Mouse (Mus musculus): ENCODE measurements around the gene Aldh2. TPM values are rescaled to one million over a fixed set of nuclear protein-coding genes. Genes with fewer than 3 reads are reported as not detected.
A peak's percentile ranks its signal among the peaks of the same experiment; 100 is the strongest.

Aldh2 gene
- polyA plus RNA-seq, 1 experiment from 2014 or later = 53.3 TPM

- Histone ChIP-seq H3K4me1 (ENCODE audit: control insufficient read depth, insufficient read depth, low read length) (peaks cover 15% of the 10 kb centered on the region), H3K27ac (ENCODE audit: low read depth, low read length) (peak within 1 kb of the TSS; percentile 93), H3K4me3 (ENCODE audit: low read depth, low read length) (peak within 1 kb of the TSS; percentile 100), H3K4me2 (peak within 1 kb of the TSS; percentile 89), H3K9me3 (ENCODE audit: control insufficient read depth, low read length) (no peaks in the 10 kb centered on the region), H3K36me3 (ENCODE audit: control insufficient read depth, insufficient read depth, low read length) (no peaks in the 10 kb centered on the region), H3K27me3 (ENCODE audit: control insufficient read depth, insufficient read depth, low read length) (no peaks in the 10 kb centered on the region), H3K9ac (ENCODE audit: low read length) (peak within 1 kb of the TSS; percentile 98)
- 2% methylated on average over 44 of the region's 97 CpGs for WGBS
- DNase-seq (ENCODE audit: low spot score, missing footprints) (peak; percentile 93), ATAC-seq (ENCODE audit: low FRiP score) (peak; percentile 69; the same call in 1 of the 2 replicates)
Measured at GRCm38 (mm10) chr5:121544910-121545792, 48.5 kb downstream of the Aldh2 start, which contains the start of the genes Adam1a and Gm42878. Adam1a (minus strand) TSS chr5:121545482. Gm42878 (minus strand) TSS chr5:121545482.

- H3K36me3 ChIP-seq (ENCODE audit: control insufficient read depth, insufficient read depth, low read length) = no peaks in the 10 kb centered on the region
- DNase-seq (ENCODE audit: low spot score, missing footprints) (no peak), ATAC-seq (ENCODE audit: low FRiP score) (no peak)
- no peak overlapping the region for H3K27ac ChIP-seq (ENCODE audit: low read depth, low read length)
- no peak overlapping the region for H3K4me2 ChIP-seq
- H3K4me1 ChIP-seq (ENCODE audit: control insufficient read depth, insufficient read depth, low read length) = peaks cover 15% of the 10 kb centered on the region
- 80% methylated on average over 3 of the region's 3 CpGs for WGBS
- no peaks in the 10 kb centered on the region for H3K9me3 ChIP-seq (ENCODE audit: control insufficient read depth, low read length)
- H3K27me3 ChIP-seq (ENCODE audit: control insufficient read depth, insufficient read depth, low read length) = no peaks in the 10 kb centered on the region
- no peak overlapping the region for H3K4me3 ChIP-seq (ENCODE audit: low read depth, low read length)
- no peak overlapping the region for H3K9ac ChIP-seq (ENCODE audit: low read length)
Measured at GRCm38 (mm10) chr5:121543370-121543769, 50.3 kb downstream of the Aldh2 start.

GRCm38 (mm10) chr5:121541235-121541634, 52.4 kb downstream of the Aldh2 start:
- 92% methylated on average over 7 of the region's 7 CpGs for WGBS
- no peak for DNase-seq (ENCODE audit: low spot score, missing footprints)
- H3K36me3 ChIP-seq (ENCODE audit: control insufficient read depth, insufficient read depth, low read length) = no peaks in the 10 kb centered on the region

GRCm38 (mm10) chr5:121540066-121540465, 53.6 kb downstream of the Aldh2 start:
- WGBS = 95% methylated on average over 5 of the region's 5 CpGs
- ATAC-seq (ENCODE audit: low FRiP score) = no peak
- H3K27ac ChIP-seq (ENCODE audit: low read depth, low read length) = no peak overlapping the region
- H3K4me2 ChIP-seq = no peak overlapping the region
- no peak overlapping the region for H3K4me3 ChIP-seq (ENCODE audit: low read depth, low read length)
- no peaks in the 10 kb centered on the region for H3K9me3 ChIP-seq (ENCODE audit: control insufficient read depth, low read length)
- peaks cover 4% of the 10 kb centered on the region for H3K36me3 ChIP-seq (ENCODE audit: control insufficient read depth, insufficient read depth, low read length)
- no peaks in the 10 kb centered on the region for H3K27me3 ChIP-seq (ENCODE audit: control insufficient read depth, insufficient read depth, low read length)
- no peak overlapping the region for H3K9ac ChIP-seq (ENCODE audit: low read length)
- H3K4me1 ChIP-seq (ENCODE audit: control insufficient read depth, insufficient read depth, low read length) = peaks cover 11% of the 10 kb centered on the region
- DNase-seq (ENCODE audit: low spot score, missing footprints) = no peak

More at GRCm38 (mm10) chr5:121541235-121541634, 52.4 kb downstream of the Aldh2 start:
- H3K4me1 ChIP-seq (ENCODE audit: control insufficient read depth, insufficient read depth, low read length) = peaks cover 11% of the 10 kb centered on the region
- no peaks in the 10 kb centered on the region for H3K9me3 ChIP-seq (ENCODE audit: control insufficient read depth, low read length)
- no peak for ATAC-seq (ENCODE audit: low FRiP score)
- no peak overlapping the region for H3K4me3 ChIP-seq (ENCODE audit: low read depth, low read length)
- H3K9ac ChIP-seq (ENCODE audit: low read length) = no peak overlapping the region
- H3K27me3 ChIP-seq (ENCODE audit: control insufficient read depth, insufficient read depth, low read length) = no peaks in the 10 kb centered on the region
- no peak overlapping the region for H3K4me2 ChIP-seq
- H3K27ac ChIP-seq (ENCODE audit: low read depth, low read length) = no peak overlapping the region

DNA sequence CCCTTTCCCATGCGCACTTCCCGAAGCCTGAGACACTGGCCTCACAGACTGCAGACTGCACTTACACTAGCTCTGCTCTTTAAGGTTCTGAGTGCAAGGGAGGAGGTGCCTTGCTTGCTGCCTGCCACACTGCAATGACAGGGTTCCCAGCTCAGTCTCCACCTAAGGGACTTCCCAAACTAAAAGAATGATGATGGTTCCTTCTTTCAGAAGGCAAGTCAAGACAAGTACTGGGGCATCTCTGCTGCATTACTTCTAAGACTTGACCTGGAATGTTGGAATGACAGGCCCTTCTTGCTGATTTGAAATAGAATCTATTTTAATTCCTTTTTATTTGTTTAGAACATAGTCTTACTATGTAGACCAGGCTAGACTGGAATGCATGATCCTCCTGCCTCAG, 56.0 kb downstream of the Aldh2 start:
- H3K9ac ChIP-seq (ENCODE audit: low read length) = no peak overlapping the region
- H3K27ac ChIP-seq (ENCODE audit: low read depth, low read length) = no peak overlapping the region
- WGBS = 98% methylated on average over 2 of the region's 2 CpGs
- no peaks in the 10 kb centered on the region for H3K4me1 ChIP-seq (ENCODE audit: control insufficient read depth, insufficient read depth, low read length)
- ATAC-seq (ENCODE audit: low FRiP score) (no peak), DNase-seq (ENCODE audit: low spot score, missing footprints) (no peak)
- H3K36me3 ChIP-seq (ENCODE audit: control insufficient read depth, insufficient read depth, low read length) = peaks cover 17% of the 10 kb centered on the region
- H3K27me3 ChIP-seq (ENCODE audit: control insufficient read depth, insufficient read depth, low read length) = no peaks in the 10 kb centered on the region
- H3K4me3 ChIP-seq (ENCODE audit: low read depth, low read length) = no peak overlapping the region
- H3K9me3 ChIP-seq (ENCODE audit: control insufficient read depth, low read length) = no peaks in the 10 kb centered on the region
- H3K4me2 ChIP-seq = no peak overlapping the region

DNA sequence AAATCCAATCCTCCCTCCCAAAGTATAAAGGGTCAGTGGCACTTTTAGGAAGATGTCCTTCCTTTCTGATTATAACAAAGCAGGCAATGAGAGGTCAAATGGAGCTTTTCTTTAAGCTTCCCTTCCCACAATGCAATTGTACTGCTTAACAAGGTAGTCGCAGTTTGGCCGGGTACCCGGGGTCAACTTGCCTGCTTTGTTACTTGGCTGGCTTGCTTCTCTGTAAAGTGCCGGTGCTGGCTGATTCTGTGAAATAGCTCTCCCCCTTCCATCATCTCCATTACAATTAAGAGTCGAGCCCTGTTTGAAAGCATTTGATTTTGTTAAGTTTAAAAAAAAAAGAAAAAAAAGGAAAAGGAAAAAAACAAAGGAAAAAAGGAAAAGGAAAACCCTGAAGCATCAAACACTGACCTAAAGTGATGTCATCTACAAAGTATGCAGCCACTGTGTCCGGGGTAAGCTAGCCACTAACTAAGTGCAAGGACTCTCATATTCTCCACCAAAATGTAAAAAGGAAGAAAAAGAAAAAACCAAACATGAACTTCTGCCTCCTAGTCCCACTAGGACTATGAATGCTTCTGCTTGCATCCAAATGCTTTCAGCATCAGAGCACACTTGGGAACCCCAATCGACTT, 56.6 kb downstream of the Aldh2 start:
- Histone ChIP-seq H3K4me1 (ENCODE audit: control insufficient read depth, insufficient read depth, low read length) (no peaks in the 10 kb centered on the region), H3K4me3 (ENCODE audit: low read depth, low read length) (no peak overlapping the region), H3K9ac (ENCODE audit: low read length) (no peak overlapping the region), H3K27me3 (ENCODE audit: control insufficient read depth, insufficient read depth, low read length) (no peaks in the 10 kb centered on the region), H3K36me3 (ENCODE audit: control insufficient read depth, insufficient read depth, low read length) (peaks cover 21% of the 10 kb centered on the region), H3K4me2 (no peak overlapping the region), H3K27ac (ENCODE audit: low read depth, low read length) (no peak overlapping the region), H3K9me3 (ENCODE audit: control insufficient read depth, low read length) (no peaks in the 10 kb centered on the region)
- DNase-seq (ENCODE audit: low spot score, missing footprints) (no peak), ATAC-seq (ENCODE audit: low FRiP score) (no peak)
- WGBS = 72% methylated on average over 7 of the region's 7 CpGs

- ATAC-seq (ENCODE audit: low FRiP score) (no peak), DNase-seq (ENCODE audit: low spot score, missing footprints) (no peak)
- no peaks in the 10 kb centered on the region for H3K9me3 ChIP-seq (ENCODE audit: control insufficient read depth, low read length)
- H3K9ac ChIP-seq (ENCODE audit: low read length) = no peak overlapping the region
- peaks cover 32% of the 10 kb centered on the region for H3K36me3 ChIP-seq (ENCODE audit: control insufficient read depth, insufficient read depth, low read length)
- no peaks in the 10 kb centered on the region for H3K4me1 ChIP-seq (ENCODE audit: control insufficient read depth, insufficient read depth, low read length)
- H3K4me2 ChIP-seq = no peak overlapping the region
- no peak overlapping the region for H3K4me3 ChIP-seq (ENCODE audit: low read depth, low read length)
- H3K27ac ChIP-seq (ENCODE audit: low read depth, low read length) = no peak overlapping the region
- no peaks in the 10 kb centered on the region for H3K27me3 ChIP-seq (ENCODE audit: control insufficient read depth, insufficient read depth, low read length)
- 97% methylated on average over 3 of the region's 3 CpGs for WGBS
Measured at GRCm38 (mm10) chr5:121535116-121535515, 58.5 kb downstream of the Aldh2 start.

DNA sequence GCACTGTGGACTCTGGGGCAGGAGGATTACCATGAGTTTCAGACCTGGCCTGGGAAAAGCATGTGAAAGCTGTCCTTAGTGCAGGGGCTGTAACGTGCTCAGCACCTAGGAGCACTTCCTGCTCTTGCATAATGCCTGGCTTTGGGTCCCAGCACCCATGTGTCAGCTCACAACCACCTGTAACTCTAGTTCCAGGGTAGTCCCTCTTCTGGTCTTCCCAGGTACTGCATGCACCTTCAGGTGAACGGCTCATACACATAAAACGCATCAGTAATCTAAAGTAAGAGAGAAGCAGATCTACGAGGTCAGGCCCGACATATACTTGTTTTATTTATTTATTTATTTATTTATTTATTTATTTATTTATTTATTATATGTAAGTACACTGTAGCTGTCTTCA, 59.1 kb downstream of the Aldh2 start:
- H3K4me2 ChIP-seq = no peak overlapping the region
- 94% methylated on average over 5 of the region's 5 CpGs for WGBS
- H3K27me3 ChIP-seq (ENCODE audit: control insufficient read depth, insufficient read depth, low read length) = no peaks in the 10 kb centered on the region
- H3K4me1 ChIP-seq (ENCODE audit: control insufficient read depth, insufficient read depth, low read length) = no peaks in the 10 kb centered on the region
- H3K27ac ChIP-seq (ENCODE audit: low read depth, low read length) = no peak overlapping the region
- ATAC-seq (ENCODE audit: low FRiP score) (no peak), DNase-seq (ENCODE audit: low spot score, missing footprints) (no peak)
- no peak overlapping the region for H3K9ac ChIP-seq (ENCODE audit: low read length)
- H3K36me3 ChIP-seq (ENCODE audit: control insufficient read depth, insufficient read depth, low read length) = peaks cover 34% of the 10 kb centered on the region
- no peak overlapping the region for H3K4me3 ChIP-seq (ENCODE audit: low read depth, low read length)
- H3K9me3 ChIP-seq (ENCODE audit: control insufficient read depth, low read length) = no peaks in the 10 kb centered on the region

- 83% methylated on average over 8 of the region's 8 CpGs for WGBS
- Histone ChIP-seq H3K4me3 (ENCODE audit: low read depth, low read length) (no peak overlapping the region), H3K9ac (ENCODE audit: low read length) (no peak overlapping the region), H3K36me3 (ENCODE audit: control insufficient read depth, insufficient read depth, low read length) (peaks cover 42% of the 10 kb centered on the region), H3K4me2 (no peak overlapping the region), H3K27me3 (ENCODE audit: control insufficient read depth, insufficient read depth, low read length) (no peaks in the 10 kb centered on the region), H3K9me3 (ENCODE audit: control insufficient read depth, low read length) (no peaks in the 10 kb centered on the region), H3K27ac (ENCODE audit: low read depth, low read length) (no peak overlapping the region), H3K4me1 (ENCODE audit: control insufficient read depth, insufficient read depth, low read length) (no peaks in the 10 kb centered on the region)
- DNase-seq (ENCODE audit: low spot score, missing footprints) = no peak
- ATAC-seq (ENCODE audit: low FRiP score) = no peak
Measured at GRCm38 (mm10) chr5:121526961-121527360, 66.7 kb downstream of the Aldh2 start.

All from midbrain, embryonic 11.5 days (tissue).